Comparison of ENCODE assay signal across 8 mouse cellular contexts in genomic region chr2:48332783-48333182, GRCm38 (mm10).
DNase-seq lines count a peak whose midpoint lies in the region; ATAC-seq and TF ChIP-seq lines count a peak whose summit lies in the region.

No protein-coding gene starts in this region.

- DNase-seq in gastrocnemius, adult 2 months: no peak
- DNase-seq in gastrocnemius, adult 8-10 months (ENCODE audit: low spot score in 2 of 2): no peak
- peak; percentile 10 for DNase-seq in kidney, adult 18-20 months
- DNase-seq in spleen, postnatal 14 days (ENCODE audit: low spot score in 2 of 2): no peak
- no peak for DNase-seq in right cerebral cortex, adult 18-20 months
- DNase-seq in urinary bladder, postnatal 25 days (ENCODE audit: low spot score): no peak

- peak overlapping the region; percentile 78 for H3K27ac ChIP-seq in gastrocnemius, adult 2 months

- H3K4me3 ChIP-seq in gastrocnemius, adult 2 months: peak overlapping the region; percentile 70

- intact Hi-C loops in gastrocnemius, adult 2 months (cut with DNase I): no loop called here

- peak; percentile 89 for ATAC-seq in granulocyte monocyte progenitor cell, adult 5-6 weeks (replicated peaks; ENCODE audit: poor library complexity, severe bottlenecking)
- peak; percentile 88 for ATAC-seq in megakaryocyte, adult 5-6 weeks (ENCODE audit: poor library complexity, severe bottlenecking)

- no peak for TF ChIP-seq CTCF in gastrocnemius, adult 2 months (IDR thresholded peaks at IDR 0.05)
